Mouse (Mus musculus) gastrocnemius, adult 18-20 months (tissue): Measurements from ENCODE around the gene 4930404N11Rik. TPM values are rescaled to one million over a fixed set of nuclear protein-coding genes. Genes with fewer than 3 reads are reported as not detected.

Experiments used
- DNase-seq: peaks from one replicate; pipeline ENCODE4 v3.0.0; 2021; ENCODE audit warnings: low spot score
- total RNA-seq, 2 experiments: library from RNA; stranded (reverse); gene quantifications; 2 replicates each; pipeline ENCODE4 v1.2.3; 2021

4930404N11Rik gene
- total RNA-seq, 2 experiments from 2014 or later = 0.23 to 0.66 TPM

- DNase-seq = peak; percentile 77
Measured at GRCm38 (mm10) chr10:81401521-81402226, 36.1 kb upstream of the 4930404N11Rik start.

- no peak for DNase-seq
Measured at GRCm38 (mm10) chr10:81401205-81401520, 35.5 kb upstream of the 4930404N11Rik start.

GRCm38 (mm10) chr10:81400371-81401204, 35.0 kb upstream of the 4930404N11Rik start:
- DNase-seq = no peak

GRCm38 (mm10) chr10:81399798-81400308, 34.2 kb upstream of the 4930404N11Rik start:
- no peak for DNase-seq

- DNase-seq = no peak
Measured at GRCm38 (mm10) chr10:81399296-81399695, 33.7 kb upstream of the 4930404N11Rik start.

- DNase-seq = no peak
Measured at GRCm38 (mm10) chr10:81396749-81397148, 31.1 kb upstream of the 4930404N11Rik start.

- no peak for DNase-seq
Measured at GRCm38 (mm10) chr10:81395865-81396264, 30.2 kb upstream of the 4930404N11Rik start.

- DNase-seq = no peak
Measured at GRCm38 (mm10) chr10:81395127-81395526, 29.5 kb upstream of the 4930404N11Rik start.

- DNase-seq = no peak
Measured at GRCm38 (mm10) chr10:81393456-81394063, 27.9 kb upstream of the 4930404N11Rik start.

GRCm38 (mm10) chr10:81392781-81393185, 27.2 kb upstream of the 4930404N11Rik start, which contains the start of gene Smim24:
Smim24 (plus strand) TSS chr10:81393051.
- no peak for DNase-seq

- no peak for DNase-seq
Measured at GRCm38 (mm10) chr10:81392270-81392669, 26.7 kb upstream of the 4930404N11Rik start.

GRCm38 (mm10) chr10:81390678-81390965, 25.0 kb upstream of the 4930404N11Rik start:
- no peak for DNase-seq

- peak; percentile 76 for DNase-seq
Measured at GRCm38 (mm10) chr10:81389801-81390677, 24.4 kb upstream of the 4930404N11Rik start.

GRCm38 (mm10) chr10:81389373-81389772, 23.8 kb upstream of the 4930404N11Rik start:
- DNase-seq = no peak

- no peak for DNase-seq
Measured at GRCm38 (mm10) chr10:81388505-81389055, 23.0 kb upstream of the 4930404N11Rik start, which contains the start of gene Gm48552. Gm48552 (plus strand) TSS chr10:81389005.

- no peak for DNase-seq
Measured at GRCm38 (mm10) chr10:81387716-81388115, 22.1 kb upstream of the 4930404N11Rik start.

GRCm38 (mm10) chr10:81385603-81386306, 20.1 kb upstream of the 4930404N11Rik start:
- no peak for DNase-seq

- DNase-seq = no peak
Measured at GRCm38 (mm10) chr10:81384605-81384982, 19.0 kb upstream of the 4930404N11Rik start.

GRCm38 (mm10) chr10:81383802-81384604, 18.4 kb upstream of the 4930404N11Rik start, which contains the start of the genes Dohh and Gm48551:
Dohh (plus strand) TSS chr10:81384428.
Gm48551 (plus strand) TSS chr10:81384466.
- peak; percentile 99 for DNase-seq
